Mouse (Mus musculus) forebrain, embryonic 15.5 days (tissue): ENCODE data around the gene Icos. TPM values are rescaled to one million over a fixed set of nuclear protein-coding genes. Genes with fewer than 3 reads are reported as not detected.

Experiments used
- ATAC-seq: fragments of 200-750 bp; cut with Nextera tagmentation; replicated peaks from 2 replicates; pipeline ENCODE4 v1.8.0; 2017; ENCODE audit warnings: mild to moderate bottlenecking, moderate TSS enrichment, moderate library complexity
- H3K27ac ChIP-seq: fragments of 300-500 bp; sonication (generic); replicated peaks from 2 replicates; pipeline ENCODE4 v1.5.1; 2015; ENCODE audit warnings: mild to moderate bottlenecking, inconsistent platforms
- H3K27me3 ChIP-seq: fragments of 300-500 bp; sonication (generic); 2 replicates; pipeline ENCODE4 v1.6.1; 2015; ENCODE audit warnings: inconsistent platforms
- H3K36me3 ChIP-seq: fragments of 300-500 bp; sonication (generic); 2 replicates; pipeline ENCODE4 v1.6.1; 2015; ENCODE audit warnings: mild to moderate bottlenecking, inconsistent platforms
- H3K4me1 ChIP-seq: fragments of 300-500 bp; sonication (generic); 2 replicates; pipeline ENCODE4 v1.6.1; 2015; ENCODE audit warnings: inconsistent platforms
- H3K4me2 ChIP-seq: fragments of 300-500 bp; sonication (generic); replicated peaks from 2 replicates; pipeline ENCODE4 v1.6.1; 2015; ENCODE audit warnings: mild to moderate bottlenecking, inconsistent platforms
- H3K4me3 ChIP-seq: fragments of 300-500 bp; sonication (generic); 2 replicates; pipeline ENCODE4 v1.5.1; 2015; ENCODE audit warnings: mild to moderate bottlenecking, inconsistent platforms
- H3K9ac ChIP-seq: fragments of 300-500 bp; sonication (generic); replicated peaks from 2 replicates; pipeline ENCODE4 v1.6.1; 2015; ENCODE audit warnings: mild to moderate bottlenecking, inconsistent platforms
- H3K9me3 ChIP-seq: fragments of 300-500 bp; sonication (generic); 2 replicates; pipeline ENCODE4 v1.6.1; 2016; ENCODE audit warnings: inconsistent platforms
- WGBS: fragments of 180-500 bp; shearing (Covaris S2); methylation state at CpG from one replicate; pipeline ENCODE4 v1.1.7; 2015; ENCODE audit warnings: mixed read lengths; 5-methylcytosine and 5-hydroxymethylcytosine counted together
- polyA plus RNA-seq: library from polyadenylated mRNA; unstranded; fragments of >200 nt; fragmentation: Nextera tagmentation; extraction: Ambion mirVana; gene quantifications from 2 replicates; pipeline ENCODE4 v1.2.1, GENCODE M21; 2015

Gene Icos
- polyA plus RNA-seq, 1 experiment from 2014 or later: 0.05 TPM

DNA sequence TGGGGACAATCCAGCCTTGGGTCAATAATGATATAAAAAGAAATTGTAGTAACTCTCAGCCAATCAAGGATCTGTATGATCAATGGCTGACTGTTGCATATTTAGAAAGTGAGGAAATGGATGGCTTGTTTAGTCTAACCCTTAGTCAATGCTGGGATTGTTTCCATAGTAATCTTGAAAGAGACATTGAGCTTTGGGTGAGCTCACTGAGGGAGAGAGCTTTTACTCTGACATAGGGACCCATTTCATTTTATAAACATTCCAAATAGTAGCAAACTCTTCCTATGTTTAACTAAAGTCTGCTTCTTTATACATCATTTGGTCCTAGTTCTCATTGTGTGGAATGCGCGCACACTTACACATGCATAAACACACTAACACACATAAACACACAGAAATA lies 28.5 kb downstream of the Icos start:
- Histone ChIP-seq H3K27ac (no peak overlapping the region), H3K4me2 (no peak overlapping the region), H3K36me3 (no peaks in the 10 kb centered on the region), H3K4me3 (no peak overlapping the region), H3K27me3 (no peaks in the 10 kb centered on the region), H3K9ac (no peak overlapping the region), H3K4me1 (no peaks in the 10 kb centered on the region), H3K9me3 (no peaks in the 10 kb centered on the region)
- no peak for ATAC-seq
- 100% methylated on average over 2 of the region's 2 CpGs for WGBS

GRCm38 (mm10) chr1:61007516-61007915 lies 29.8 kb downstream of the Icos start:
- H3K9me3 ChIP-seq: no peaks in the 10 kb centered on the region
- no peaks in the 10 kb centered on the region for H3K4me1 ChIP-seq
- H3K4me2 ChIP-seq: no peak overlapping the region
- no peak overlapping the region for H3K4me3 ChIP-seq
- H3K36me3 ChIP-seq: no peaks in the 10 kb centered on the region
- no peak overlapping the region for H3K9ac ChIP-seq
- no peaks in the 10 kb centered on the region for H3K27me3 ChIP-seq
- ATAC-seq: no peak
- H3K27ac ChIP-seq: no peak overlapping the region

GRCm38 (mm10) chr1:61016578-61017118 lies 38.9 kb downstream of the Icos start:
- H3K9me3 ChIP-seq: no peaks in the 10 kb centered on the region
- ATAC-seq: no peak
- no peaks in the 10 kb centered on the region for H3K27me3 ChIP-seq
- H3K27ac ChIP-seq: no peak overlapping the region
- no peak overlapping the region for H3K9ac ChIP-seq
- H3K4me1 ChIP-seq: no peaks in the 10 kb centered on the region
- H3K4me2 ChIP-seq: no peak overlapping the region
- WGBS: 84% methylated on average over 1 of the region's 1 CpGs
- no peaks in the 10 kb centered on the region for H3K36me3 ChIP-seq
- H3K4me3 ChIP-seq: no peak overlapping the region

- no peaks in the 10 kb centered on the region for H3K27me3 ChIP-seq
- 85% methylated on average over 5 of the region's 5 CpGs for WGBS
- no peak for ATAC-seq
- no peak overlapping the region for H3K9ac ChIP-seq
- no peak overlapping the region for H3K4me3 ChIP-seq
- no peak overlapping the region for H3K4me2 ChIP-seq
- no peak overlapping the region for H3K27ac ChIP-seq
- H3K4me1 ChIP-seq: no peaks in the 10 kb centered on the region
- no peaks in the 10 kb centered on the region for H3K36me3 ChIP-seq
- no peaks in the 10 kb centered on the region for H3K9me3 ChIP-seq
Observed at GRCm38 (mm10) chr1:61026712-61027111, 49.0 kb downstream of the Icos start.

DNA sequence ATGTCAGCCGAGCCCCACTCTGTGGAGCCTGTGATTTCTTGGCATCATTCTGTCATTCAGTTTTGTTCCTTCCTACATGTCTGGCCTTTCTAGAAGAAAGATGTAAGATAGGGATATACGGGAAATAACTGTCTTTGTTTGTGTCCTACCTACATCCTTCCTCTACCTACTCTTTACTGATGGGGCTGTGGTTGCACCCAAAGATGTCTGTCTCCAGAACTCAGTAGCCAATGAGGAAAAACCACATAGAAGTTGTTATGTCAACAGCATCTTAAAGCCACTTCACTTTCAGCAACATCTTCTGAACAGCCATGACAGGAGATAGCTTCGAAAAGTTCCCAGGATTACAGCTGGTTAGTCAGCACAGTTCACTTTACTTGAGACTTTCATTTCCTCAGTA lies 49.8 kb downstream of the Icos start:
- H3K9ac ChIP-seq: no peak overlapping the region
- H3K9me3 ChIP-seq: no peaks in the 10 kb centered on the region
- H3K4me1 ChIP-seq: no peaks in the 10 kb centered on the region
- no peaks in the 10 kb centered on the region for H3K36me3 ChIP-seq
- ATAC-seq: no peak
- no peak overlapping the region for H3K4me3 ChIP-seq
- H3K27ac ChIP-seq: no peak overlapping the region
- H3K4me2 ChIP-seq: no peak overlapping the region
- WGBS: 93% methylated on average over 3 of the region's 3 CpGs
- H3K27me3 ChIP-seq: no peaks in the 10 kb centered on the region

- Histone ChIP-seq H3K27ac (no peak overlapping the region), H3K27me3 (no peaks in the 10 kb centered on the region), H3K9me3 (no peaks in the 10 kb centered on the region), H3K4me2 (no peak overlapping the region), H3K4me3 (no peak overlapping the region), H3K36me3 (no peaks in the 10 kb centered on the region), H3K9ac (no peak overlapping the region), H3K4me1 (no peaks in the 10 kb centered on the region)
- 47% methylated on average over 1 of the region's 1 CpGs for WGBS
- ATAC-seq: no peak
Observed at GRCm38 (mm10) chr1:61029919-61030318, 52.2 kb downstream of the Icos start.

GRCm38 (mm10) chr1:61030532-61030931 lies 52.8 kb downstream of the Icos start:
- no peaks in the 10 kb centered on the region for H3K36me3 ChIP-seq
- no peak overlapping the region for H3K9ac ChIP-seq
- H3K4me3 ChIP-seq: no peak overlapping the region
- H3K27me3 ChIP-seq: no peaks in the 10 kb centered on the region
- H3K4me2 ChIP-seq: no peak overlapping the region
- H3K27ac ChIP-seq: no peak overlapping the region
- no peak for ATAC-seq
- H3K4me1 ChIP-seq: no peaks in the 10 kb centered on the region
- no peaks in the 10 kb centered on the region for H3K9me3 ChIP-seq

- H3K27ac ChIP-seq: no peak overlapping the region
- H3K9ac ChIP-seq: no peak overlapping the region
- no peaks in the 10 kb centered on the region for H3K4me1 ChIP-seq
- no peaks in the 10 kb centered on the region for H3K9me3 ChIP-seq
- no peak for ATAC-seq
- H3K4me2 ChIP-seq: no peak overlapping the region
- 52% methylated on average over 1 of the region's 1 CpGs for WGBS
- no peaks in the 10 kb centered on the region for H3K36me3 ChIP-seq
- H3K4me3 ChIP-seq: no peak overlapping the region
- no peaks in the 10 kb centered on the region for H3K27me3 ChIP-seq
Observed at GRCm38 (mm10) chr1:61035270-61035669, 57.5 kb downstream of the Icos start.

DNA sequence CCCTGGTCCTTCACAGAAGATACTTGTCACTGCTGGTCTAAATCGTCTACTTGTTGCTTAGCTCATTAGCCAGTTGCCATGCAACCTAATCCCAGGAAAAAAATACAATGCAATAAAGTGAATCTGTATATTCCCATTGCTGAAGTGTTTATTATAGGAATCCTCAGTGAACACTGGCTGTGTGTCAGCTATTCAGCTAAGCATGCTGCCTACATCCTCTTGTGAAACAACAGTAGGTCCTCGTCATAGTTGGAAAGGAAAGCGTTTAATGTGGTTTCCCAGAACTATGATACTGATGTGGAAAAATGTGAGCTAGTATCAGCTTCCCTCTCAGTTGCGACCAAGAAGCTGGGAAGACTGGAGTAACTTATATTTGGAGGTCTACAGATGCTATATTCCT lies 60.5 kb downstream of the Icos start:
- Histone ChIP-seq H3K27me3 (no peaks in the 10 kb centered on the region), H3K4me1 (no peaks in the 10 kb centered on the region), H3K4me2 (no peak overlapping the region), H3K9me3 (no peaks in the 10 kb centered on the region), H3K36me3 (no peaks in the 10 kb centered on the region), H3K4me3 (no peak overlapping the region), H3K9ac (no peak overlapping the region), H3K27ac (no peak overlapping the region)
- WGBS: 63% methylated on average over 4 of the region's 4 CpGs
- no peak for ATAC-seq

DNA sequence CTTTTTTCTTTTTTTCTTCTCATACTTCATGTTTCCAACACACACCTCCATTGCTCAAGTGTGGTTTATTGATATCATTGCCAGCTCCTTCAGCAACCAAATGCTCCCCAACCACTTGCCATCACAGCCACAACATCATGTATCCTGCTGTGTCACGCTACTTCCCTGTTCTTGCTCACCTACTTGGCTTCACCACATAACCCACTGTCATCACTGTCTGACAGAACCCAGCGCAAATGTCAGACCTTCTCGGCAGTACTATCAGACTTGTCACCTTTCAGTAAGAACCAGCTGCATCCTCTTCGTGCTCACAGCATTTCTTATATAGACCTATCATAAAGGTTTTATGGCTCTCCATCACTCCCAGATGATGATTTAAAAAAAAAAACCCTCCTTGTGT lies 61.6 kb downstream of the Icos start:
- Histone ChIP-seq H3K4me3 (no peak overlapping the region), H3K36me3 (no peaks in the 10 kb centered on the region), H3K9me3 (no peaks in the 10 kb centered on the region), H3K9ac (no peak overlapping the region), H3K27ac (no peak overlapping the region), H3K4me1 (no peaks in the 10 kb centered on the region), H3K27me3 (no peaks in the 10 kb centered on the region), H3K4me2 (no peak overlapping the region)
- WGBS: 95% methylated on average over 4 of the region's 4 CpGs
- no peak for ATAC-seq

DNA sequence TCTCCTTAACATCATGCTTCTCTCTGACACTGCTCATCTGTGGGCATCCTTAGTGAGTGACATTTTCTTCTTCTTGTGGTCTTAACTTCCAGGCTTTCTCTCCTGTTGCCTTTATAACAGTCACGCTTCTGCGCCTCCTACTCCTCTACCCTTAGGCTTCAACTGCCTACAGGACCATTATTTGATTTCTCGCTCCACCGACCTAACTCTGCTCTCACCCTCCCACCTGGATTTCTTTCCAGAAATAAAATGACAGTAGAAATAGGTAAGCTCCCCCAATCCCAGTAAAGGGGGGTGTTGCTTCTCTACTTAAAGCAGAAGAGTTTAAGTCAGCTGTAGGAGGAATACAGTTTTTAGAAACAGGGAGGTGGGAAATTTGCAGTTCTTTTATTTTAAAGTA lies 62.7 kb downstream of the Icos start:
- no peaks in the 10 kb centered on the region for H3K4me1 ChIP-seq
- 88% methylated on average over 4 of the region's 4 CpGs for WGBS
- H3K36me3 ChIP-seq: no peaks in the 10 kb centered on the region
- no peak overlapping the region for H3K27ac ChIP-seq
- H3K9me3 ChIP-seq: no peaks in the 10 kb centered on the region
- no peak overlapping the region for H3K4me2 ChIP-seq
- no peak for ATAC-seq
- H3K9ac ChIP-seq: no peak overlapping the region
- H3K4me3 ChIP-seq: no peak overlapping the region
- H3K27me3 ChIP-seq: no peaks in the 10 kb centered on the region

DNA sequence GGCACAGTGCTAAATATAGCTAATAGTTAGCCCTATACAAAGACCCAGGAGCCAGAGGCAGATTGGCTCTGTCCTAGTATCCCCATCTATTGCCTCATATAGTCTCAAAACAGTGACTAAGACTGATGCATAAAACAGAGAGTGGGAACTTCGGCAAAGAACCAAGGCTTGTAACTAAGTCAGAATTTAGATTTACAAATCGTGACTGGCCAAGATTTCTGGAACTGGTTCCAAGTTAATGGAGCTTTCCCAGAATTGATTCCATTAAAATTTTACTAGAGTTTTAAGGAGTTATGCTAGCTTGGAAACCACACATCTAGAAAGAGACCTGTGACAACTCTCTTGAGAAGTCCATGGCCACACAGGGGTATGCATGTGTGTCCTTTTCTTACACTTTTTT lies 65.1 kb downstream of the Icos start:
- Histone ChIP-seq H3K4me1 (no peaks in the 10 kb centered on the region), H3K27ac (no peak overlapping the region), H3K4me3 (no peak overlapping the region), H3K36me3 (no peaks in the 10 kb centered on the region), H3K4me2 (no peak overlapping the region), H3K9me3 (no peaks in the 10 kb centered on the region), H3K9ac (no peak overlapping the region), H3K27me3 (no peaks in the 10 kb centered on the region)
- WGBS: 82% methylated on average over 2 of the region's 2 CpGs
- no peak for ATAC-seq

DNA sequence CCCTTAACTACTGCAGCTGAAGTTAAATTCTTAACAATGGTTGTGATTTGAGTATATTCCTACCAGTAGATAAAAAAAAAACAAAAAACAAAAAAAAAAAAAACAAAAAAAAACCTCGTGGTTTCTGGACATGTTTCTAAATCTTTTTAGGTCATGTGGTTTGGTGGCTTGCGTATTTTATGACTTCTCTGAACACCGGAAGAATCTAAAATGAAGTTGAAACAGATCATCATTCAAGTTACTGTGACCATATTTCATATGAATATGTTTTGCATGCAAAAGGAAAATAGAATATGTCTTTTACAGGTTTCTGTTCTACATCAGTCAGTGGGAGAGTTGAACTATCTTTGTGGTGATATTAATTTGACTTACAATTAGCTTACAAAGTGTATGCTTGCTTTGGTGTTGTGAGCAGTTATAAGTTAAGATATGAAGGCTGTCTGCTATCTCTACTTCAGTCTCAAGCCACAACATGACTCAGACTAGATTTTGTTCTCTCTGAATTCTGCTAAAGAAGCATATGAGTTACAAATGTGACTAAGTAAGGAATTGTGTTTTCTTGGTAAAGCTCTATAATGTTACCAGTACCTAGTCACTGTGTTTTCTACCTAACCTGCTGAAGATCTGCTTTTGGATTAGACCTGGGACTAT lies 68.5 kb downstream of the Icos start:
- Histone ChIP-seq H3K4me1 (no peaks in the 10 kb centered on the region), H3K4me2 (no peak overlapping the region), H3K4me3 (no peak overlapping the region), H3K9me3 (no peaks in the 10 kb centered on the region), H3K27me3 (no peaks in the 10 kb centered on the region), H3K36me3 (no peaks in the 10 kb centered on the region), H3K9ac (no peak overlapping the region), H3K27ac (no peak overlapping the region)
- no peak for ATAC-seq
- WGBS: 90% methylated on average over 3 of the region's 3 CpGs
